Mouse (Mus musculus): ENCODE data around the gene Mertk. TPM values are rescaled to one million over a fixed set of nuclear protein-coding genes. Genes with fewer than 3 reads are reported as not detected.

Gene Mertk
- polyA plus RNA-seq, 1 experiment from 2014 or later, result 1.6 TPM

- no peak for ATAC-seq
- no peaks in the 10 kb centered on the region for H3K36me3 ChIP-seq
- WGBS, result 42% methylated on average over 2 of the region's 2 CpGs
Observed at GRCm38 (mm10) chr2:128812761-128813160, 114.0 kb downstream of the Mertk start.

GRCm38 (mm10) chr2:128816311-128816710 lies 117.6 kb downstream of the Mertk start:
- H3K4me2 ChIP-seq (replicated peaks), result no peak overlapping the region
- H3K9ac ChIP-seq (replicated peaks), result no peak overlapping the region
- 0 out of 2 replicates have a peak, but pooled peaks cover 4% of the 10 kb centered on the region for H3K27me3 ChIP-seq
- 82% methylated on average over 1 of the region's 1 CpGs for WGBS
- no peaks in the 10 kb centered on the region for H3K36me3 ChIP-seq
- H3K4me3 ChIP-seq (replicated peaks), result no peak overlapping the region
- peaks cover 22% of the 10 kb centered on the region for H3K4me1 ChIP-seq (replicated peaks)
- no peaks in the 10 kb centered on the region for H3K9me3 ChIP-seq
- no peak for ATAC-seq
- no peak overlapping the region for H3K27ac ChIP-seq

More at GRCm38 (mm10) chr2:128812761-128813160, 114.0 kb downstream of the Mertk start:
- H3K27me3 ChIP-seq, result 0 out of 2 replicates have a peak, but pooled peaks cover 4% of the 10 kb centered on the region
- H3K27ac ChIP-seq, result no peak overlapping the region
- H3K9me3 ChIP-seq, result no peaks in the 10 kb centered on the region
- no peak overlapping the region for H3K4me3 ChIP-seq (replicated peaks)
- H3K4me1 ChIP-seq (replicated peaks), result 0 out of 2 replicates have a peak, but pooled peaks cover 2% of the 10 kb centered on the region
- no peak overlapping the region for H3K9ac ChIP-seq (replicated peaks)
- H3K4me2 ChIP-seq (replicated peaks), result no peak overlapping the region

GRCm38 (mm10) chr2:128816916-128817315 lies 118.2 kb downstream of the Mertk start:
- no peak overlapping the region; the same call in 1 of the 2 replicates for H3K27ac ChIP-seq
- 43% methylated on average over 6 of the region's 6 CpGs for WGBS
- no peak for ATAC-seq

GRCm38 (mm10) chr2:128817387-128817785 lies 118.6 kb downstream of the Mertk start:
- H3K36me3 ChIP-seq, result no peaks in the 10 kb centered on the region
- peak overlapping the region; percentile 58; the same call in 1 of the 2 replicates for H3K9ac ChIP-seq (replicated peaks)
- 0% methylated on average over 7 of the region's 7 CpGs for WGBS
- peak; percentile 61; the same call in 1 of the 2 replicates for ATAC-seq
- H3K4me1 ChIP-seq (replicated peaks), result peaks cover 25% of the 10 kb centered on the region
- H3K4me3 ChIP-seq (replicated peaks), result peak overlapping the region; percentile 58
- peak overlapping the region; percentile 93 for H3K27ac ChIP-seq
- no peaks in the 10 kb centered on the region for H3K9me3 ChIP-seq
- peak overlapping the region; percentile 62 for H3K4me2 ChIP-seq (replicated peaks)
- H3K27me3 ChIP-seq, result 0 out of 2 replicates have a peak, but pooled peaks cover 4% of the 10 kb centered on the region

More at GRCm38 (mm10) chr2:128816916-128817315, 118.2 kb downstream of the Mertk start:
- Histone ChIP-seq H3K36me3 (no peaks in the 10 kb centered on the region), H3K4me3 (replicated peaks) (peak overlapping the region; percentile 58), H3K9ac (replicated peaks) (no peak overlapping the region), H3K4me1 (replicated peaks) (peaks cover 25% of the 10 kb centered on the region), H3K27me3 (0 out of 2 replicates have a peak, but pooled peaks cover 4% of the 10 kb centered on the region), H3K4me2 (replicated peaks) (peak overlapping the region; percentile 62), H3K9me3 (no peaks in the 10 kb centered on the region)

GRCm38 (mm10) chr2:128817786-128818681 lies 119.3 kb downstream of the Mertk start, which contains the start of gene Tmem87b:
TSS of gene Tmem87b (plus strand) at chr2:128818118.
- peak within 1 kb of the TSS; percentile 62 for H3K4me2 ChIP-seq (replicated peaks)
- H3K27ac ChIP-seq, result peak within 1 kb of the TSS; percentile 93
- peak within 1 kb of the TSS; percentile 81 for H3K9ac ChIP-seq (replicated peaks)
- no peaks in the 10 kb centered on the region for H3K9me3 ChIP-seq
- WGBS, result under 1% methylated on average over 59 of the region's 59 CpGs
- H3K4me3 ChIP-seq (replicated peaks), result peak within 1 kb of the TSS; percentile 58
- H3K4me1 ChIP-seq (replicated peaks), result peaks cover 25% of the 10 kb centered on the region
- 0 out of 2 replicates have a peak, but pooled peaks cover 4% of the 10 kb centered on the region for H3K27me3 ChIP-seq
- no peaks in the 10 kb centered on the region for H3K36me3 ChIP-seq
- peak; percentile 98 for ATAC-seq

- H3K4me2 ChIP-seq (replicated peaks), result peak overlapping the region; percentile 62
- WGBS, result 18% methylated on average over 14 of the region's 14 CpGs
- ATAC-seq, result no peak
- peak overlapping the region; percentile 81 for H3K9ac ChIP-seq (replicated peaks)
- H3K9me3 ChIP-seq, result no peaks in the 10 kb centered on the region
- H3K27me3 ChIP-seq, result 0 out of 2 replicates have a peak, but pooled peaks cover 4% of the 10 kb centered on the region
- peak overlapping the region; percentile 58 for H3K4me3 ChIP-seq (replicated peaks)
- peaks cover 25% of the 10 kb centered on the region for H3K4me1 ChIP-seq (replicated peaks)
- H3K36me3 ChIP-seq, result no peaks in the 10 kb centered on the region
- H3K27ac ChIP-seq, result peak overlapping the region; percentile 93
Observed at GRCm38 (mm10) chr2:128818956-128819643, 120.3 kb downstream of the Mertk start.

- H3K36me3 ChIP-seq, result peaks cover 6% of the 10 kb centered on the region
- WGBS, result 93% methylated on average over 2 of the region's 2 CpGs
- H3K9me3 ChIP-seq, result no peaks in the 10 kb centered on the region
- ATAC-seq, result no peak
- no peaks in the 10 kb centered on the region for H3K27me3 ChIP-seq
- H3K4me1 ChIP-seq (replicated peaks), result peaks cover 25% of the 10 kb centered on the region
- H3K9ac ChIP-seq (replicated peaks), result no peak overlapping the region
- no peak overlapping the region for H3K4me2 ChIP-seq (replicated peaks)
- H3K27ac ChIP-seq, result no peak overlapping the region
- no peak overlapping the region for H3K4me3 ChIP-seq (replicated peaks)
Observed at GRCm38 (mm10) chr2:128820631-128821030, 121.9 kb downstream of the Mertk start.

GRCm38 (mm10) chr2:128823893-128824292 lies 125.1 kb downstream of the Mertk start:
- no peak for ATAC-seq
- no peak overlapping the region for H3K27ac ChIP-seq
- H3K36me3 ChIP-seq, result peaks cover 26% of the 10 kb centered on the region
- WGBS, result 91% methylated on average over 5 of the region's 5 CpGs
- no peak overlapping the region for H3K4me3 ChIP-seq (replicated peaks)
- no peaks in the 10 kb centered on the region for H3K27me3 ChIP-seq
- no peak overlapping the region for H3K4me2 ChIP-seq (replicated peaks)
- no peaks in the 10 kb centered on the region for H3K9me3 ChIP-seq
- H3K4me1 ChIP-seq (replicated peaks), result peaks cover 20% of the 10 kb centered on the region
- H3K9ac ChIP-seq (replicated peaks), result no peak overlapping the region

- 97% methylated on average over 1 of the region's 1 CpGs for WGBS
Observed at GRCm38 (mm10) chr2:128827787-128828186, 129.0 kb downstream of the Mertk start.

GRCm38 (mm10) chr2:128832611-128833010 lies 133.9 kb downstream of the Mertk start:
- H3K27me3 ChIP-seq, result no peaks in the 10 kb centered on the region
- H3K4me1 ChIP-seq (replicated peaks), result no peaks in the 10 kb centered on the region
- no peak for ATAC-seq
- 95% methylated on average over 3 of the region's 3 CpGs for WGBS
- no peak overlapping the region for H3K4me3 ChIP-seq (replicated peaks)
- H3K27ac ChIP-seq, result no peak overlapping the region
- H3K36me3 ChIP-seq, result peaks cover 77% of the 10 kb centered on the region
- no peak overlapping the region for H3K9ac ChIP-seq (replicated peaks)
- no peaks in the 10 kb centered on the region for H3K9me3 ChIP-seq
- H3K4me2 ChIP-seq (replicated peaks), result no peak overlapping the region

More at GRCm38 (mm10) chr2:128827787-128828186, 129.0 kb downstream of the Mertk start:
- Histone ChIP-seq H3K36me3 (peaks cover 54% of the 10 kb centered on the region), H3K27me3 (no peaks in the 10 kb centered on the region), H3K9me3 (no peaks in the 10 kb centered on the region), H3K27ac (no peak overlapping the region), H3K4me3 (replicated peaks) (no peak overlapping the region), H3K4me2 (replicated peaks) (no peak overlapping the region), H3K9ac (replicated peaks) (no peak overlapping the region), H3K4me1 (replicated peaks) (no peaks in the 10 kb centered on the region)
- no peak for ATAC-seq

- no peak overlapping the region for H3K27ac ChIP-seq
- H3K36me3 ChIP-seq, result peaks cover 81% of the 10 kb centered on the region
- no peaks in the 10 kb centered on the region for H3K4me1 ChIP-seq (replicated peaks)
- H3K4me3 ChIP-seq (replicated peaks), result no peak overlapping the region
- 94% methylated on average over 2 of the region's 2 CpGs for WGBS
- H3K9me3 ChIP-seq, result no peaks in the 10 kb centered on the region
- ATAC-seq, result no peak
- no peaks in the 10 kb centered on the region for H3K27me3 ChIP-seq
- no peak overlapping the region for H3K4me2 ChIP-seq (replicated peaks)
- H3K9ac ChIP-seq (replicated peaks), result no peak overlapping the region
Observed at GRCm38 (mm10) chr2:128833035-128833434, 134.3 kb downstream of the Mertk start.

All from midbrain, embryonic 13.5 days (tissue).